Mouse (Mus musculus): ENCODE results near the gene Unc119. TPM values are rescaled to one million over a fixed set of nuclear protein-coding genes. Genes with fewer than 3 reads are reported as not detected.

Unc119 gene
- polyA plus RNA-seq (2014; fragmentation: Nextera tagmentation; extraction: Ambion mirVana): 63.4 and 71.7 TPM in 2 replicates

DNA sequence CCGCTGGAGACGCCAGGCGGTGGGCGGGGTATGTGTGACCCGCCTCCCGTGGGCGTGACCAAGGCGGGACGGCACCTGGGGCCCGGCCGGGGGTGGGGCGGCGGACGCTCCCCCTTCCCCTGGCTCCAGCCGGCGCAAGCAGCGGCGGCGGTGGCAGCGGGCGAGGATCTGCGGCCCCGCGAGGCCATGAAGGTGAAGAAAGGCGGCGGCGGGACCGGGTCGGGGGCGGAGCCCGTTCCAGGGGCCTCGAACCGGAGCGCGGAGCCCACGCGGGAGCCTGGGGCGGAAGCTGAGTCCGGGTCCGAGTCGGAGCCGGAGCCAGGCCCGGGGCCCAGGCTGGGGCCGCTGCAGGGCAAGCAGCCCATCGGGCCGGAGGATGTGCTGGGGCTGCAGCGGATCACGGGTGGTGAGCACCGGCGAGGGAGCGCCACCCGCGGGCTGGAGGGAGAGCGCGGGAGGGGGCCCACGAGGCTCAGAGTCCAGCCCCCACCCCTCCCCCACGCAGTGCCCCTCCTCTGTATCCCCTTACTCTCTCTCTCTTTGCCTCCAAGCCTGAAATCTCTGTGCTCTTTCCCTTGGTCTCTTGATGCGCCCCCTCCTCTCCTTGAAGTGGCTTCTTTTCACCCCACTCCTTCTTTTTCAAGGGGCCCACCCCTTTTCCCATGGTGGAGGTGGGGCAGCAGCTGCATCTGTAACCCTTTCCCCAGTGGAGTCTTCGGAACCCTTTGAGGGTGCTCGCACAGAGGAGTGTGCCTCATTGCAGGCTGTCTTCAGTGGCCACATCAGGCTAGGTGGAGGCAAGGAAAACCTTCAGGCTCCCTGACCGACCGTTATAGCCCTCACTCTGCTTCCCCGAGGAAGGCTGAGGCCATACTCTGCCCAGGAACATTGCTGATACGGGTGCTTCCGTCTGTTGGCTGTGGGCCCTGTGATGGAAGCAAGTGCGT is at the start of gene Unc119:
Unc119 (plus strand) TSS at position 102 of the 947 bp plus-strand sequence.
- DNase-seq (ENCODE audit: low spot score, missing footprints): peak; percentile 94
- H3K4me3 ChIP-seq (ENCODE audit: low read depth, low read length): peak within 1 kb of the TSS; percentile 85
- peak within 1 kb of the TSS; percentile 87 for H3K4me2 ChIP-seq
- 2% methylated on average over 65 of the region's 66 CpGs for WGBS
- peak within 1 kb of the TSS; percentile 96 for H3K9ac ChIP-seq (ENCODE audit: low read length)
- peaks cover 9% of the 10 kb centered on the region for H3K4me1 ChIP-seq (ENCODE audit: control insufficient read depth, insufficient read depth, low read length)
- H3K36me3 ChIP-seq (ENCODE audit: control insufficient read depth, insufficient read depth, low read length): no peaks in the 10 kb centered on the region; the same call in 1 of the 2 replicates
- H3K27ac ChIP-seq (ENCODE audit: low read depth, low read length): peak within 1 kb of the TSS; percentile 76
- H3K9me3 ChIP-seq (ENCODE audit: control insufficient read depth, low read length): no peaks in the 10 kb centered on the region
- peak; percentile 85 for ATAC-seq (ENCODE audit: low FRiP score)
- no peaks in the 10 kb centered on the region for H3K27me3 ChIP-seq (ENCODE audit: control insufficient read depth, insufficient read depth, low read length)

DNA sequence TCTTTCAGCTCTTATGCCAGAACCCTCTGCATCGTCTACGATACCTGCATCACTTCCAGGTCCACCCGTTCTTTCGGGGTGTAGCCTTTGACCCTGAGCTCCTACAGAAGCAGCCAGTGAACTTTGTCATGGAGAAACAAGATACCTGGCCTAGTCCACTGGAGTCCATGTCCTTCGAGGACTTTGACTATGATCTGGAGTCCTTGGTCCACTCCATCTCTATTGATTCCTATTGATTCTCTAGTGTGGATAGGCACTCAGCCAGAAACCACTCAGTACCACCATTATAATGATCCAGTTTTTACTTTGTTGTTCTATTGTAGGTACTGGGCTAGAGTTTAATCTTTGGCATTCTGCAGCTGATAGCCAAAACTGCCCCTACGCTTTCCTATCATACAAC is 48.7 kb upstream of the Unc119 start:
- Histone ChIP-seq H3K27ac (ENCODE audit: low read depth, low read length) (no peak overlapping the region), H3K4me1 (ENCODE audit: control insufficient read depth, insufficient read depth, low read length) (no peaks in the 10 kb centered on the region), H3K9ac (ENCODE audit: low read length) (no peak overlapping the region), H3K9me3 (ENCODE audit: control insufficient read depth, low read length) (no peaks in the 10 kb centered on the region), H3K27me3 (ENCODE audit: control insufficient read depth, insufficient read depth, low read length) (no peaks in the 10 kb centered on the region), H3K4me2 (no peak overlapping the region), H3K36me3 (ENCODE audit: control insufficient read depth, insufficient read depth, low read length) (no peaks in the 10 kb centered on the region), H3K4me3 (ENCODE audit: low read depth, low read length) (no peak overlapping the region)
- ATAC-seq (ENCODE audit: low FRiP score): no peak
- 96% methylated on average over 6 of the region's 6 CpGs for WGBS
- DNase-seq (ENCODE audit: low spot score, missing footprints): no peak

DNA sequence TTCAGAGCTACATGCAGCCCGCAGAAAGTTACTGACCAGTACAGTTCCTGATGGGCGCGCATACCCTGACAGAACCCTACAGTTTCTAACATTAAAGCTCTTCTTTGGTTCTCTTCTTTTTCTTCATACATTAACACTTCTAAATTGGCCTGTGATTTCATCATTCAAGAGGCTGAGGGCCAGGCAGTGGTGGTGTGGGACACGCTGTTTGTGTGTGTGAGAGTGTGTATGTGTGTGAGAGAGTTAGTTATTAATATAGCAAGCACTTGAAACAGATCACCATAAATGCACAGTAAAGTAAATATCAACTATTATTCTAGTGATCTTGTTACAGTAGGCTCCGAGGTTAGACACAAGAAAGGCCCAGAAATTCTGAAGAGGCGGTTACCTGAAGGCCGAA is 42.4 kb upstream of the Unc119 start:
- H3K9me3 ChIP-seq (ENCODE audit: control insufficient read depth, low read length): no peaks in the 10 kb centered on the region
- DNase-seq (ENCODE audit: low spot score, missing footprints) (no peak), ATAC-seq (ENCODE audit: low FRiP score) (peak; percentile 48)
- H3K4me1 ChIP-seq (ENCODE audit: control insufficient read depth, insufficient read depth, low read length): peaks cover 6% of the 10 kb centered on the region; the same call in 1 of the 2 replicates
- WGBS: 76% methylated on average over 7 of the region's 7 CpGs
- peak overlapping the region; percentile 86 for H3K4me3 ChIP-seq (ENCODE audit: low read depth, low read length)
- H3K4me2 ChIP-seq: peak overlapping the region; percentile 69
- H3K27ac ChIP-seq (ENCODE audit: low read depth, low read length): no peak overlapping the region; the same call in none of the 2 replicates
- H3K36me3 ChIP-seq (ENCODE audit: control insufficient read depth, insufficient read depth, low read length): peaks cover 20% of the 10 kb centered on the region
- peak overlapping the region; percentile 36 for H3K9ac ChIP-seq (ENCODE audit: low read length)
- no peaks in the 10 kb centered on the region for H3K27me3 ChIP-seq (ENCODE audit: control insufficient read depth, insufficient read depth, low read length)

DNA sequence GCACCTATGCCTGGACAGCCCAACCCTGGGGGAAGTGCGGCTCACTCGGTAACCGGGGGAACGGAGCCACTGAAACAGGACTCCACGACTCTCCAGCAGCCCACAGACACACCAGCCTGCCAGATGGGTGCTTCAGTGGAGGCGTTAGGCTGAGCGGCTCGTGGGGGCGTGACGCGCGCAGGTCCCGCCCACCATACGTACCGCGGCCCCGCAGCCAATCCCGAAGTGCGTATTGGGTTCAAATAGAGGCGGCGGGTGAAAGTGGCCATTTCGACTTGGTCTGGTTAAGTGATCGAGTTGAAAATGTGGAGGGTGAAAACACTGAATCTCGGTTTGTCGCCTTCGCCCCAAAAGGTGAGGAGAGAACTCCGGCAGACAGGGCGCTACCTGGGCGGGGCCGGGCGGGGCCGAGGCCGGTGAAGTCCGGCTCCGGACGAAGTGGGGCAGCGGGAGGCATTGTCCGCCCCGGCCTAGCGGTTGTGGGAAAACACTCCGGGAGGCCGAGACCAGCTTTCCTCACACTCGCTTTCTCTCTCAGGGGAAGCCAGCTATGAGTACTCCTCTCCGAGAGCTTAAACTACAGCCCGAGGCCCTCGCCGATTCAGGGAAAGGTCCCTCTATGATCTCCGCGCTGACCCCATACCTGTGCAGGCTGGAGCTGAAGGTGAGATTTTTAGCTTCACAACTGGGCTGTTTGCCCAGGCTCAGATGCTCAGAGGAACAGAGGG is 41.8 kb upstream of the Unc119 start, which contains the start of gene Spag5:
Spag5 (plus strand) TSS at position 173 of the 728 bp plus-strand sequence.
- Histone ChIP-seq H3K9ac (ENCODE audit: low read length) (peak within 1 kb of the TSS; percentile 83), H3K9me3 (ENCODE audit: control insufficient read depth, low read length) (no peaks in the 10 kb centered on the region), H3K36me3 (ENCODE audit: control insufficient read depth, insufficient read depth, low read length) (peaks cover 20% of the 10 kb centered on the region), H3K4me1 (ENCODE audit: control insufficient read depth, insufficient read depth, low read length) (peaks cover 6% of the 10 kb centered on the region; the same call in 1 of the 2 replicates), H3K4me2 (peak within 1 kb of the TSS; percentile 69), H3K4me3 (ENCODE audit: low read depth, low read length) (peak within 1 kb of the TSS; percentile 86), H3K27me3 (ENCODE audit: control insufficient read depth, insufficient read depth, low read length) (no peaks in the 10 kb centered on the region), H3K27ac (ENCODE audit: low read depth, low read length) (peak within 1 kb of the TSS; percentile 51)
- peak; percentile 99 for ATAC-seq (ENCODE audit: low FRiP score)
- peak; percentile 99 for DNase-seq (ENCODE audit: low spot score, missing footprints)
- WGBS: under 1% methylated on average over 49 of the region's 49 CpGs

DNA sequence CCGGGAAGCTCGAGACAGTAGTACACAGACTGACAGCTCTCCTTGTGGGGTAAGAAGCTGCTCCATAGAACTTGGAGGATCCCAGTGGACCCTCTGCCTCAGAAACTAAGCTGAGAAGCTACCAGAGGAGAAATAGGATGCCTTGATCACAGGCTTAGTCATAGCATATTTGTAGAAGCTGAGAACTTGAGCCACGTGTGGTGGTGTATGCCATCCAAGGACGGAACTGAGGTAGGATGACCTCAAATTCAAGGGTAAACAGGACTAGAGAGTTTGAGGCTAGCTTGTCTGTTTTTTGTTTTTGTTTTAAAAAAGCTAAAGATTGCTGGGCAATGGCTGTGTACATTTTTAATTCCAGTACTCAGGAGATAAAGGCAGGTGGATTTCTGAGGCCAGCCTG is 38.0 kb upstream of the Unc119 start:
- H3K27me3 ChIP-seq (ENCODE audit: control insufficient read depth, insufficient read depth, low read length): no peaks in the 10 kb centered on the region
- 96% methylated on average over 4 of the region's 4 CpGs for whole genome bisulfite sequencing
- no peak overlapping the region for H3K4me3 ChIP-seq (ENCODE audit: low read depth, low read length)
- ATAC-seq (ENCODE audit: low FRiP score) (no peak), DNase-seq (ENCODE audit: low spot score, missing footprints) (no peak)
- H3K36me3 ChIP-seq (ENCODE audit: control insufficient read depth, insufficient read depth, low read length): peaks cover 31% of the 10 kb centered on the region
- H3K9ac ChIP-seq (ENCODE audit: low read length): no peak overlapping the region
- H3K9me3 ChIP-seq (ENCODE audit: control insufficient read depth, low read length): no peaks in the 10 kb centered on the region
- peaks cover 8% of the 10 kb centered on the region; the same call in 1 of the 2 replicates for H3K4me1 ChIP-seq (ENCODE audit: control insufficient read depth, insufficient read depth, low read length)
- no peak overlapping the region for H3K27ac ChIP-seq (ENCODE audit: low read depth, low read length)
- H3K4me2 ChIP-seq: no peak overlapping the region

DNA sequence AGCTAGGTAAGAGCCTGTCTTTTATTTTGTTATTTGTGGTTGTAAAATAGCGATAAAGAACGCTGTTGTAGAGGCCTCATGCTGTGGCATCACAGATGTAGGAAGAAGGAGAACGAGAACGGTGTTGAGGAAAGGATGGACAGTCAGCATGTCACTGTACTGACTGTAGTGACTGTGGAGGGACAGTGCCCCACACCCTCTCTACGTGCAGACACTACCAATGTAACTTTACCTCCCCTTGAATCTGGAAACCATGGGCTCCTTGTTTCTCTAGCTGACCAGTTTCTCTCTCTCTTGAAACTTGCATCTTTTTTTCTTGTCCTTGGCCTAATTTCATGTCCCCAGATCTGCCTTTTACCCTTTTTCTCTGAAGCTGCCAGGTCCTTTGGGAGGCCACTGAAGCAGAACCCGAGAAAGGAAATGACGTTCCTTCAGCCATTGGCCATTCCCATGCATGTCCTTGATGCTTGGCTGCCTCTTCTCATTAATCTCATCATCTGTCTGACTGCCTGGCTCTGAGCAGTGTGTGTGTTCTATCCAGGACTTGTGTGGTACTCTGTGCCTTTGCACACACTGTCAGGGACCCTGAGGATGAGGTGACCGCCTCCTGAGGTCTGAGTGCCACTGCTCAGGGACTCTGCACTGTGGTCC is 32.3 kb upstream of the Unc119 start:
- no peaks in the 10 kb centered on the region for H3K27me3 ChIP-seq (ENCODE audit: control insufficient read depth, insufficient read depth, low read length)
- H3K9me3 ChIP-seq (ENCODE audit: control insufficient read depth, low read length): no peaks in the 10 kb centered on the region
- H3K4me3 ChIP-seq (ENCODE audit: low read depth, low read length): no peak overlapping the region
- no peak overlapping the region for H3K27ac ChIP-seq (ENCODE audit: low read depth, low read length)
- H3K4me1 ChIP-seq (ENCODE audit: control insufficient read depth, insufficient read depth, low read length): 0 out of 2 replicates have a peak, but pooled peaks cover 2% of the 10 kb centered on the region
- peaks cover 34% of the 10 kb centered on the region for H3K36me3 ChIP-seq (ENCODE audit: control insufficient read depth, insufficient read depth, low read length)
- WGBS: 83% methylated on average over 8 of the region's 8 CpGs
- no peak overlapping the region for H3K4me2 ChIP-seq
- DNase-seq (ENCODE audit: low spot score, missing footprints) (no peak), ATAC-seq (ENCODE audit: low FRiP score) (no peak)
- no peak overlapping the region for H3K9ac ChIP-seq (ENCODE audit: low read length)

DNA sequence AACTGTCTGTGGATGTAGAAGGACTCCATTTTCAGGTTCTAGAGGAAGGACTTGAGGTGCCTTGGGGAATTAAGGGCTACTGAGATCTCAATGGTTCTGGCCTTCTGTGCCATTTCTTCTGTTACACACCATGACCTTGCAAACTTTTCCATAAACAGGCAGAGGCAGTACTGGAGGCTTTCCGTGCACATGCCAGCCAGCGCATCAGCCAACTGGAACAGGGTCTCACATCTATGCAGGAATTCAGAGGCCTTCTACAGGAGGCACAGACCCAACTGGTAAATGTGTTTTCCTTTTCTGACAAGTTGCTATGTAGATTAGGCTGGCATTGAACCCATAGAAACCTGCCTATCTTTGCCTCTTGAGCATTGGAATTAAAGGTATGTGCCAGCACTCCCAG is 29.6 kb upstream of the Unc119 start:
- no peaks in the 10 kb centered on the region for H3K9me3 ChIP-seq (ENCODE audit: control insufficient read depth, low read length)
- no peak overlapping the region for H3K4me3 ChIP-seq (ENCODE audit: low read depth, low read length)
- H3K9ac ChIP-seq (ENCODE audit: low read length): no peak overlapping the region
- no peaks in the 10 kb centered on the region for H3K4me1 ChIP-seq (ENCODE audit: control insufficient read depth, insufficient read depth, low read length)
- no peak overlapping the region for H3K4me2 ChIP-seq
- no peak for ATAC-seq (ENCODE audit: low FRiP score)
- no peak overlapping the region for H3K27ac ChIP-seq (ENCODE audit: low read depth, low read length)
- no peak for DNase-seq (ENCODE audit: low spot score, missing footprints)
- H3K27me3 ChIP-seq (ENCODE audit: control insufficient read depth, insufficient read depth, low read length): no peaks in the 10 kb centered on the region
- peaks cover 38% of the 10 kb centered on the region for H3K36me3 ChIP-seq (ENCODE audit: control insufficient read depth, insufficient read depth, low read length)
- WGBS: 96% methylated on average over 2 of the region's 2 CpGs

DNA sequence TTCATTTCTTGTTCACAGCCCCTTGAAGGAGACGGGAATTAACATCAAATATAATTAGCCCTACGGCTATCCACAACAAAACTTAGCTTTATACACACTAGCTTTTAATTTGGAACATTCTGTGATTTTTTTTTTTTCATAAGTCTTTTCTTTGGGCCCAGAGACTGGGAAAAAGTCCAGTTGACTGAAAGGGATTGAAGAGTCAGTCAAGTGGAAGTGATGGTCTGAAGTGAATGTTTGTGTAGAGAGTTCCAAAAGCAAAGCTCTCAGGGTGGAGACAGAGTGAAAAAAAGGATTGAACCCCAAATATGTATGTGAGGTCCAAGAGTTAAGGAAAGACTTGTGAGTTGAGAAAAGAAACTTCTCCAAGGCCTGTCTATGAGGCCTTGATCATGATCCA is 24.9 kb upstream of the Unc119 start:
- Histone ChIP-seq H3K4me2 (no peak overlapping the region), H3K36me3 (ENCODE audit: control insufficient read depth, insufficient read depth, low read length) (peaks cover 52% of the 10 kb centered on the region), H3K4me3 (ENCODE audit: low read depth, low read length) (no peak overlapping the region), H3K9me3 (ENCODE audit: control insufficient read depth, low read length) (no peaks in the 10 kb centered on the region), H3K27ac (ENCODE audit: low read depth, low read length) (no peak overlapping the region), H3K27me3 (ENCODE audit: control insufficient read depth, insufficient read depth, low read length) (no peaks in the 10 kb centered on the region), H3K4me1 (ENCODE audit: control insufficient read depth, insufficient read depth, low read length) (no peaks in the 10 kb centered on the region), H3K9ac (ENCODE audit: low read length) (no peak overlapping the region)
- DNase-seq (ENCODE audit: low spot score, missing footprints) (peak; percentile 57), ATAC-seq (ENCODE audit: low FRiP score) (no peak)
- 95% methylated on average over 2 of the region's 2 CpGs for WGBS
